Mouse (Mus musculus): Measurements from ENCODE around the gene Hnrnpa0. TPM values are rescaled to one million over a fixed set of nuclear protein-coding genes. Genes with fewer than 3 reads are reported as not detected.
"Not testable (repeated sequence)": the region's sequence is repeated elsewhere in the genome, so short reads cannot be mapped to it uniquely, and the experiment has no call there.

The Hnrnpa0 gene
- polyA plus RNA-seq, 1 experiment: 169 TPM

DNA sequence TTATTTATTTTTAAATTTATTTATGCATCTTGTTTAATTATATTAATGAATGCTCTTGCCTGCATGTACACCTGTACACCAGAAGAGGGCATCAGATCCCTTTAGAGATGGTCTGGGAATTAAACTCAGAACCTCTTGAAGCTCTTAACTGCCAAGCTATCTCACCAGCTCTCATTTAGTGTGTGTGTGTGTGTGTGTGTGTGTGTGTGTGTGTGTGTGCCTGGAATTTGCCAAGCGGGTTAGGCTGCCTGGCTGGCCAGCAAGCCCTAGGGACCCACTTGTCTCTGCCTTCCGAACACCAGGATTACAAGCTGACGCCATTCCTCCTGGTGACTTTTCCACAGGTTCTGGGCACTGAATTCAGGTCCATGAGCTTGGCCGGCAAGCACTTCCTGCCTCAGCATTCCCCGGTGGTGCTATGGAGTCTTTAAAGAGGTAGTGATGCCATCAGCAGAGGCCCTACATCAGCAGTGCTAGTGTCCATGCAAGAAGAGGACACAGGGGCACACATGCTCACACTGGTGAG, 20.7 kb upstream of the Hnrnpa0 start:
- Histone ChIP-seq H3K4me1 (replicated peaks; ENCODE audit: control insufficient read depth, insufficient read depth, low read length) (peaks cover 6% of the 10 kb centered on the region), H3K4me3 (ENCODE audit: control insufficient read depth, insufficient read depth, low read length) (no peak overlapping the region), H3K36me3 (ENCODE audit: control insufficient read depth, insufficient read depth, low read length) (no peaks in the 10 kb centered on the region), H3K27ac (ENCODE audit: control insufficient read depth, insufficient read depth, low read length) (no peak overlapping the region), H3K27me3 (ENCODE audit: control insufficient read depth, insufficient read depth, low read length) (no peaks in the 10 kb centered on the region; the same call in 1 of the 2 replicates)
- no peak for DNase-seq
- TF ChIP-seq CTCF (IDR thresholded peaks at IDR 0.05; ENCODE audit: borderline replicate concordance, control insufficient read depth, extremely low read depth, insufficient read depth, low read length, poor library complexity) (no peak), POLR2A (IDR thresholded peaks at IDR 0.05; ENCODE audit: control insufficient read depth, extremely low read depth, insufficient read depth, low read length, poor library complexity) (no peak)
- WGBS: 54% methylated on average over 5 of the region's 5 CpGs

DNA sequence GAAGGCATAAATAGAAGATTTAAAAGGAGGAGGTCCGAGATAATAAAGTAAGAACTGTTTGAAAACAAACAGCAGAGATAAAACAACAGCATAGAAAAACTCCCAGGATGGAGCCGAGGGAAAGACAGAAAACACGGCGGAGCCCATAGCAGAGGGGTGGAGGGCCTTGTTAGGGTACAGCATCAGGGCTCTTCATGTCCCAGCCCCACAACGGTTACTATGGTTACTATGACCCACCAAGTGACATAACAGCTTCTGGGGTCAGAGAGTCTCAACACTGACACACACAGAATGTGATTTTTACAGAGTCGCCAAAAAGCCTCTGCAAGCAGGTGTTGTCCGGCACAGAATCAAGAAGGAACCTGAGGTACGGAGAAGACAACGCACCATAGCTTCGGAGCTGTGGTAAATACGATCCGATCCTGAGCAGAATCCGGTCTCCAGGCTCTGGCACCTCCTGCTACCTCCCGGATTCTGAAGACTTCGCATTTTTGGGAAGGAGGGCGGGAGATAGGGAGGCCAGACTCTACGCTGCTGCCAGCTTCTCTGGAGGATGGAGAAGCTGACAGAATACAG, 20.0 kb upstream of the Hnrnpa0 start:
- Histone ChIP-seq H3K4me3 (ENCODE audit: control insufficient read depth, insufficient read depth, low read length) (peak overlapping the region; percentile 36), H3K27ac (ENCODE audit: control insufficient read depth, insufficient read depth, low read length) (no peak overlapping the region), H3K27me3 (ENCODE audit: control insufficient read depth, insufficient read depth, low read length) (no peaks in the 10 kb centered on the region; the same call in 1 of the 2 replicates), H3K4me1 (replicated peaks; ENCODE audit: control insufficient read depth, insufficient read depth, low read length) (peaks cover 6% of the 10 kb centered on the region), H3K36me3 (ENCODE audit: control insufficient read depth, insufficient read depth, low read length) (no peaks in the 10 kb centered on the region)
- 5% methylated on average over 17 of the region's 17 CpGs for WGBS
- peak; percentile 44 for DNase-seq
- no peak for TF ChIP-seq POLR2A (IDR thresholded peaks at IDR 0.05; ENCODE audit: control insufficient read depth, extremely low read depth, insufficient read depth, low read length, poor library complexity)
- no peak for TF ChIP-seq CTCF (IDR thresholded peaks at IDR 0.05; ENCODE audit: borderline replicate concordance, control insufficient read depth, extremely low read depth, insufficient read depth, low read length, poor library complexity)

DNA sequence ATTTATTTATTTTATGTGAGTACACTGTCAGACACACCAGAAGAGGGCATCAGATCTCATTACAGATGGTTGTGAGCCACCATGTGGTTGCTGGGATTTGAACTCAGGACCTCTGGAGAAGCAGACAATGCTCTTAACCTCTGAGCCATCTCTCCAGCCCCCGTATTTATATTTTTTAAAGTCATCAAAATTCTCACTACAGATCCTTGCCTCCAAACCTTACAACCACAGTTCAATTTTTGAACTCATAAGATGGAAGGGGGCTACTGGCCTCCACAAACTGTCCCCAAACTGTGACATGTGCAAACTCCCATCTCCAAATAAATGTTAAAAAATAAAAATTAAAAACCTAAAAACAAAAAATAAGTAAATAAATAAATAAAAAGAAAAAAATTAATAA, 19.4 kb upstream of the Hnrnpa0 start:
- DNase-seq: no peak
- no peaks in the 10 kb centered on the region; the same call in 1 of the 2 replicates for H3K27me3 ChIP-seq (ENCODE audit: control insufficient read depth, insufficient read depth, low read length)
- WGBS: 86% methylated on average over 1 of the region's 1 CpGs
- no peak overlapping the region for H3K27ac ChIP-seq (ENCODE audit: control insufficient read depth, insufficient read depth, low read length)
- peaks cover 6% of the 10 kb centered on the region for H3K4me1 ChIP-seq (replicated peaks; ENCODE audit: control insufficient read depth, insufficient read depth, low read length)
- no peak overlapping the region for H3K4me3 ChIP-seq (ENCODE audit: control insufficient read depth, insufficient read depth, low read length)
- no peak for TF ChIP-seq CTCF (IDR thresholded peaks at IDR 0.05; ENCODE audit: borderline replicate concordance, control insufficient read depth, extremely low read depth, insufficient read depth, low read length, poor library complexity)
- no peak for TF ChIP-seq POLR2A (IDR thresholded peaks at IDR 0.05; ENCODE audit: control insufficient read depth, extremely low read depth, insufficient read depth, low read length, poor library complexity)
- no peaks in the 10 kb centered on the region for H3K36me3 ChIP-seq (ENCODE audit: control insufficient read depth, insufficient read depth, low read length)

DNA sequence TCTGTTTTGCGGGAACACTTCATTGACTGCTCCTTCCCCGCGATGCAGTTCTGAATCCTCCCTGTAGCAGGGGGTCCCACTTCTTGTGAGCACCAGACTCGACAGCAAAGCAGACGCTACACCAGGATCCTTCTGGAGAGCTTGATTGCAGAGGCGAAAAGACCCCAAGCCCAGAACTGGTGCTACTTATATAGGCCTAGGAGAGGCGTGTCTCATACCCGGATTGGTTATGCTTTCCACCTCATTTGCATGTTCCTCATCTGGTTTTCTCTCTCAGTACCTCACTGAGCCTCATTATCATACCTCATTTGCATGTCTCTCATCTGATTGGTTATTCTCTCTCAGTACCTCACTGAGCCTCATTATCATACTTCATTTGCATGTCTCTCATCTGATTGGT, 18.2 kb upstream of the Hnrnpa0 start:
- H3K36me3 ChIP-seq (ENCODE audit: control insufficient read depth, insufficient read depth, low read length); H3K4me3 ChIP-seq (ENCODE audit: control insufficient read depth, insufficient read depth, low read length); DNase-seq; H3K27me3 ChIP-seq (ENCODE audit: control insufficient read depth, insufficient read depth, low read length); H3K4me1 ChIP-seq (replicated peaks; ENCODE audit: control insufficient read depth, insufficient read depth, low read length); H3K27ac ChIP-seq (ENCODE audit: control insufficient read depth, insufficient read depth, low read length): not testable (repeated sequence)
- WGBS: 99% methylated on average over 8 of the region's 8 CpGs

DNA sequence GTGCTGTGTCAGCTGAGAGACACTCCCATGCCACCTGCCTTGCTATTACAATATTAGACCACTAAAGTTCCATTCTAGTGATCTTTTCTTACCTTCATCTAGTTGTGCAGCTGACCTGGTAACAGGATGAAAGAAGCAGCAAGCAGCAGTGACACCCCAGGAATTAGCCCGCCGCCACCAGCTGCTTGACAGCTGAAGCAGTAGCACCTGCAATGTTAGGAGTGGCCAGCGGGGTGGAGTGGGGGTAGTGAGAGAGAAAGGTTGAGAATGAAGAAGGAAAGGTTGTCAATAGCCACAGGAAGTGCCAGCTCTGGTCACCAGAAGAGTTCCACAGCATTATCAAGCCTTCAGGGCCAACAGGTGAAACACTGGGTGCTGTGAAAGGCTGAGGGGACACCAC, 3.3 kb upstream of the Hnrnpa0 start:
- Histone ChIP-seq H3K27ac (ENCODE audit: control insufficient read depth, insufficient read depth, low read length) (no peak overlapping the region), H3K27me3 (ENCODE audit: control insufficient read depth, insufficient read depth, low read length) (no peaks in the 10 kb centered on the region), H3K4me3 (ENCODE audit: control insufficient read depth, insufficient read depth, low read length) (no peak overlapping the region), H3K4me1 (replicated peaks; ENCODE audit: control insufficient read depth, insufficient read depth, low read length) (peaks cover 6% of the 10 kb centered on the region), H3K36me3 (ENCODE audit: control insufficient read depth, insufficient read depth, low read length) (no peaks in the 10 kb centered on the region)
- DNase-seq: no peak
- no peak for TF ChIP-seq CTCF (IDR thresholded peaks at IDR 0.05; ENCODE audit: borderline replicate concordance, control insufficient read depth, extremely low read depth, insufficient read depth, low read length, poor library complexity)
- no peak for TF ChIP-seq POLR2A (IDR thresholded peaks at IDR 0.05; ENCODE audit: control insufficient read depth, extremely low read depth, insufficient read depth, low read length, poor library complexity)
- 63% methylated on average over 3 of the region's 3 CpGs for WGBS

DNA sequence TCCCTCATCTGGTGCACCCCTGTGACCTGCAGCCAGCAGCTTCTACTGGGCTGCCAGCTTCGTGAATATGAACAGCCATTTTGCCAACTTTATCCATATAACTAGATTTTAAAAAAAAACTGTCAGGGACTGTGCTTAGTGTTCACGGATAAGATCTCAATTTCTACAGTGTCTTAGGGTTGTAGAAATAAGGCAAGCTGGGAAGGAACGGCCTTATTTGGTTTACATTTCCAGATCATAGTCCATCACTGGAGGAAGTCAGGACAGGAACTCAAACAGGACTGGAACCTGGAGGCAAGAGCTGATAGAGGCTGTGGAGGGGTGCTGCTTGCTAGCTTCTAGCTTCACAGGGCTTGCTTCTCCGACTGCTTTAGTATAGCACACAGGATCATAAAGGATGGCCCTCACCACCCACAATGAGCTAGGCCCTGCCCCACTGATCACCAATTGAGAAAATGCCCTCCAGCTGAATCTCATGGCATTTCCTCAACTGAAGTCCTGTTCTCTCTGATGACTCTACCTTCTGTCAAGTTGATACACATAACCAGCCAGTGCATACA, 1.4 kb upstream of the Hnrnpa0 start:
- H3K27me3 ChIP-seq (ENCODE audit: control insufficient read depth, insufficient read depth, low read length): no peaks in the 10 kb centered on the region
- DNase-seq: no peak
- peaks cover 7% of the 10 kb centered on the region for H3K4me1 ChIP-seq (replicated peaks; ENCODE audit: control insufficient read depth, insufficient read depth, low read length)
- H3K36me3 ChIP-seq (ENCODE audit: control insufficient read depth, insufficient read depth, low read length): no peaks in the 10 kb centered on the region; the same call in 1 of the 2 replicates
- peak overlapping the region; percentile 64 for H3K4me3 ChIP-seq (ENCODE audit: control insufficient read depth, insufficient read depth, low read length)
- TF ChIP-seq POLR2A (IDR thresholded peaks at IDR 0.05; ENCODE audit: control insufficient read depth, extremely low read depth, insufficient read depth, low read length, poor library complexity): no peak
- TF ChIP-seq CTCF (IDR thresholded peaks at IDR 0.05; ENCODE audit: borderline replicate concordance, control insufficient read depth, extremely low read depth, insufficient read depth, low read length, poor library complexity): no peak
- WGBS: 38% methylated on average over 4 of the region's 4 CpGs
- peak overlapping the region; percentile 50 for H3K27ac ChIP-seq (ENCODE audit: control insufficient read depth, insufficient read depth, low read length)
